Mouse (Mus musculus) adipocyte (in vitro differentiated cells): ENCODE data around the gene Klhdc7a.
A peak's percentile ranks its signal among the peaks of the same experiment; 100 is the strongest.

Experiments used
- DNase-seq: peaks from one replicate; pipeline ENCODE4 v3.0.0-alpha.2; 2016; ENCODE audit warnings: low spot score

Klhdc7a gene

GRCm38 (mm10) chr4:139960086-139960713 is 7.6 kb downstream of the Klhdc7a start:
- no peak for DNase-seq

- no peak for DNase-seq
Measured at GRCm38 (mm10) chr4:139959188-139959587, 8.6 kb downstream of the Klhdc7a start.

- DNase-seq: no peak
Measured at GRCm38 (mm10) chr4:139950876-139951485, 16.8 kb downstream of the Klhdc7a start.

- no peak for DNase-seq
Measured at GRCm38 (mm10) chr4:139950431-139950848, 17.4 kb downstream of the Klhdc7a start.

GRCm38 (mm10) chr4:139948591-139948990 is 19.2 kb downstream of the Klhdc7a start:
- DNase-seq: no peak

GRCm38 (mm10) chr4:139947341-139947740 is 20.5 kb downstream of the Klhdc7a start:
- no peak for DNase-seq

- DNase-seq: no peak
Measured at GRCm38 (mm10) chr4:139941831-139942230, 26.0 kb downstream of the Klhdc7a start.

- DNase-seq: no peak
Measured at GRCm38 (mm10) chr4:139935557-139935956, 32.3 kb downstream of the Klhdc7a start.

GRCm38 (mm10) chr4:139932970-139933801 is 34.6 kb downstream of the Klhdc7a start:
- DNase-seq: no peak

GRCm38 (mm10) chr4:139931790-139932510 is 35.9 kb downstream of the Klhdc7a start:
- DNase-seq: no peak

GRCm38 (mm10) chr4:139930885-139931284 is 36.9 kb downstream of the Klhdc7a start:
- DNase-seq: no peak

GRCm38 (mm10) chr4:139926161-139926561 is 41.7 kb downstream of the Klhdc7a start:
- no peak for DNase-seq

GRCm38 (mm10) chr4:139925275-139926160 is 42.3 kb downstream of the Klhdc7a start:
- no peak for DNase-seq

GRCm38 (mm10) chr4:139916731-139917130 is 51.1 kb downstream of the Klhdc7a start:
- peak; percentile 18 for DNase-seq
